Mouse (Mus musculus): Measurements from ENCODE around the gene Vps33b. TPM values are rescaled to one million over a fixed set of nuclear protein-coding genes. Genes with fewer than 3 reads are reported as not detected.

Vps33b gene
- polyA plus RNA-seq, 1 experiment from 2014 or later = 2.8 TPM

DNA sequence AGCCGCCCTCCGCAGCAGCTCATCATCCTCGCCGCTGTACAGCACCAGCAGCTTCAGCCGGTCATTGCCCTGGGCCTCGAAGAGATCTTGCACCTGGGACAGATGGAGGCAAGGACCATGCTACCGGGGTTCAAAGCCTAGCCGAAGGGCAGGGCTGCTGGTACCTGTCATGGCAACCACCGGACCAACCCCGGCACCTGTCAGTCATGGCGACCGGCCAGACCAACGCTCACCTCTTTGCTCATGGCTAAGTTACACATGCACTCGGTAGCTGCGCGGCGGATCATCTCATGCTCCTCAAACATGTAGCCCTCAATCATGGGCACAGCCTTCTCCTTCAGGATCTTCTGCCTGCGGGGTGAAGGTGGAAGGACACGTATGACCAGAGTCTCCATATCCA is 56.6 kb downstream of the Vps33b start:
- no peak for TF ChIP-seq CTCF (IDR thresholded peaks at IDR 0.05)
- TF ChIP-seq EP300 (IDR thresholded peaks at IDR 0.05) = no peak
- H3K4me2 ChIP-seq (replicated peaks; ENCODE audit: low read depth, low read length) = no peak overlapping the region
- no peak for DNase-seq (ENCODE audit: low spot score)
- no peaks in the 10 kb centered on the region for H3K27me3 ChIP-seq (replicated peaks; ENCODE audit: insufficient read depth, low read length)
- WGBS = 96% methylated on average over 19 of the region's 19 CpGs
- H3K27ac ChIP-seq (ENCODE audit: low read length) = no peak overlapping the region
- H3K4me1 ChIP-seq (ENCODE audit: insufficient read depth, low read depth, low read length) = peaks cover 8% of the 10 kb centered on the region; the same call in 1 of the 2 replicates
- H3K9ac ChIP-seq (replicated peaks; ENCODE audit: low read depth) = no peak overlapping the region
- peaks cover 34% of the 10 kb centered on the region for H3K36me3 ChIP-seq (ENCODE audit: insufficient read depth, low read length)
- no peak for ATAC-seq
- no peaks in the 10 kb centered on the region for H3K9me3 ChIP-seq (ENCODE audit: low read length)
- no peak overlapping the region for H3K4me3 ChIP-seq (ENCODE audit: low read depth, low read length)

DNA sequence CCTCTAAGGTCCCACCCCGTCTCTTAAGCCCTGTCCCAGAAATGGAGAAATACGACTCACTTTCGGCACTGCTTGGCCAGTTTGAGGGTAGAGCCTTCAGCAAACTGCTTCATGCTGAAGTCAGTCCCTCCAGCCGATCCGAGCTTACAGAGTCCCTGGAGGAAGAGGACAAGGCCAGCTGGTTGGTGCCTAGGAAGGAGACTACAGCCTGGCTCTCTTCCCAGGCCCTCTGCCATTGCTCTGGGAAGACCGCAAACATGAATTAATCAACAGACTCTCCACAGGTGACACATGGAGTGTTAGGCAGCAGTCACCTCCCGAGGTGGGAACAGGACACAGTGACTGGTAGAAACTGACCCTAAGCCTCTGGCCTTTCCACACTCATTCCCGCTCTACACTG is 60.8 kb downstream of the Vps33b start:
- Histone ChIP-seq H3K36me3 (ENCODE audit: insufficient read depth, low read length) (peaks cover 71% of the 10 kb centered on the region), H3K9me3 (ENCODE audit: low read length) (no peaks in the 10 kb centered on the region), H3K4me3 (ENCODE audit: low read depth, low read length) (no peak overlapping the region), H3K27ac (ENCODE audit: low read length) (no peak overlapping the region), H3K9ac (replicated peaks; ENCODE audit: low read depth) (no peak overlapping the region), H3K4me2 (replicated peaks; ENCODE audit: low read depth, low read length) (no peak overlapping the region), H3K4me1 (ENCODE audit: insufficient read depth, low read depth, low read length) (no peaks in the 10 kb centered on the region), H3K27me3 (replicated peaks; ENCODE audit: insufficient read depth, low read length) (no peaks in the 10 kb centered on the region)
- ATAC-seq (no peak), DNase-seq (ENCODE audit: low spot score) (no peak)
- no peak for TF ChIP-seq EP300 (IDR thresholded peaks at IDR 0.05)
- no peak for TF ChIP-seq CTCF (IDR thresholded peaks at IDR 0.05)
- WGBS = 82% methylated on average over 8 of the region's 8 CpGs

GRCm38 (mm10) chr7:80331433-80331832 is 62.0 kb downstream of the Vps33b start:
- H3K36me3 ChIP-seq (ENCODE audit: insufficient read depth, low read length) = peaks cover 72% of the 10 kb centered on the region
- WGBS = 86% methylated on average over 19 of the region's 19 CpGs
- TF ChIP-seq EP300 (IDR thresholded peaks at IDR 0.05) (no peak), CTCF (IDR thresholded peaks at IDR 0.05) (no peak)
- no peak overlapping the region for H3K4me3 ChIP-seq (ENCODE audit: low read depth, low read length)
- H3K9ac ChIP-seq (replicated peaks; ENCODE audit: low read depth) = no peak overlapping the region
- no peak overlapping the region for H3K27ac ChIP-seq (ENCODE audit: low read length)
- DNase-seq (ENCODE audit: low spot score) (no peak), ATAC-seq (no peak)
- H3K4me1 ChIP-seq (ENCODE audit: insufficient read depth, low read depth, low read length) = no peaks in the 10 kb centered on the region
- H3K4me2 ChIP-seq (replicated peaks; ENCODE audit: low read depth, low read length) = no peak overlapping the region
- no peaks in the 10 kb centered on the region for H3K9me3 ChIP-seq (ENCODE audit: low read length)
- H3K27me3 ChIP-seq (replicated peaks; ENCODE audit: insufficient read depth, low read length) = no peaks in the 10 kb centered on the region

GRCm38 (mm10) chr7:80334848-80335247 is 65.4 kb downstream of the Vps33b start:
- H3K9me3 ChIP-seq (ENCODE audit: low read length) = no peaks in the 10 kb centered on the region
- WGBS = 90% methylated on average over 4 of the region's 4 CpGs
- no peaks in the 10 kb centered on the region for H3K27me3 ChIP-seq (replicated peaks; ENCODE audit: insufficient read depth, low read length)
- H3K9ac ChIP-seq (replicated peaks; ENCODE audit: low read depth) = no peak overlapping the region
- H3K36me3 ChIP-seq (ENCODE audit: insufficient read depth, low read length) = peaks cover 57% of the 10 kb centered on the region
- no peak overlapping the region for H3K4me3 ChIP-seq (ENCODE audit: low read depth, low read length)
- H3K4me1 ChIP-seq (ENCODE audit: insufficient read depth, low read depth, low read length) = peaks cover 9% of the 10 kb centered on the region; the same call in 1 of the 2 replicates
- no peak for TF ChIP-seq CTCF (IDR thresholded peaks at IDR 0.05)
- TF ChIP-seq EP300 (IDR thresholded peaks at IDR 0.05) = no peak
- no peak overlapping the region for H3K27ac ChIP-seq (ENCODE audit: low read length)
- no peak for DNase-seq (ENCODE audit: low spot score)
- H3K4me2 ChIP-seq (replicated peaks; ENCODE audit: low read depth, low read length) = no peak overlapping the region
- no peak for ATAC-seq

GRCm38 (mm10) chr7:80336932-80337331 is 67.5 kb downstream of the Vps33b start:
- ATAC-seq (no peak), DNase-seq (ENCODE audit: low spot score) (no peak)
- H3K27ac ChIP-seq (ENCODE audit: low read length) = no peak overlapping the region
- no peak overlapping the region for H3K4me2 ChIP-seq (replicated peaks; ENCODE audit: low read depth, low read length)
- no peaks in the 10 kb centered on the region for H3K9me3 ChIP-seq (ENCODE audit: low read length)
- 81% methylated on average over 3 of the region's 3 CpGs for WGBS
- H3K9ac ChIP-seq (replicated peaks; ENCODE audit: low read depth) = no peak overlapping the region
- H3K36me3 ChIP-seq (ENCODE audit: insufficient read depth, low read length) = peaks cover 46% of the 10 kb centered on the region
- peaks cover 9% of the 10 kb centered on the region; the same call in 1 of the 2 replicates for H3K4me1 ChIP-seq (ENCODE audit: insufficient read depth, low read depth, low read length)
- no peak overlapping the region for H3K4me3 ChIP-seq (ENCODE audit: low read depth, low read length)
- H3K27me3 ChIP-seq (replicated peaks; ENCODE audit: insufficient read depth, low read length) = no peaks in the 10 kb centered on the region
- TF ChIP-seq CTCF (IDR thresholded peaks at IDR 0.05) = no peak
- no peak for TF ChIP-seq EP300 (IDR thresholded peaks at IDR 0.05)

GRCm38 (mm10) chr7:80339371-80339770 is 69.9 kb downstream of the Vps33b start:
- Histone ChIP-seq H3K4me1 (ENCODE audit: insufficient read depth, low read depth, low read length) (peaks cover 15% of the 10 kb centered on the region; the same call in 1 of the 2 replicates), H3K4me2 (replicated peaks; ENCODE audit: low read depth, low read length) (peak overlapping the region; percentile 75), H3K9me3 (ENCODE audit: low read length) (no peaks in the 10 kb centered on the region), H3K36me3 (ENCODE audit: insufficient read depth, low read length) (peaks cover 27% of the 10 kb centered on the region), H3K9ac (replicated peaks; ENCODE audit: low read depth) (peak overlapping the region; percentile 52), H3K4me3 (ENCODE audit: low read depth, low read length) (peak overlapping the region; percentile 59), H3K27me3 (replicated peaks; ENCODE audit: insufficient read depth, low read length) (no peaks in the 10 kb centered on the region), H3K27ac (ENCODE audit: low read length) (0 out of 2 replicates have a peak overlapping the region, but pooled peaks have one; percentile 43)
- ATAC-seq (no peak), DNase-seq (ENCODE audit: low spot score) (peak; percentile 32)
- no peak for TF ChIP-seq CTCF (IDR thresholded peaks at IDR 0.05)
- no peak for TF ChIP-seq EP300 (IDR thresholded peaks at IDR 0.05)
- WGBS = 9% methylated on average over 17 of the region's 17 CpGs
